Mouse (Mus musculus) yolk sac, embryonic 10.5 days (tissue): ENCODE results near the gene Cep131.

Source experiments
- DNase-seq: peaks from one replicate; pipeline ENCODE4 v3.0.0-alpha.2; 2017; ENCODE audit warnings: low spot score

Cep131 gene

DNA sequence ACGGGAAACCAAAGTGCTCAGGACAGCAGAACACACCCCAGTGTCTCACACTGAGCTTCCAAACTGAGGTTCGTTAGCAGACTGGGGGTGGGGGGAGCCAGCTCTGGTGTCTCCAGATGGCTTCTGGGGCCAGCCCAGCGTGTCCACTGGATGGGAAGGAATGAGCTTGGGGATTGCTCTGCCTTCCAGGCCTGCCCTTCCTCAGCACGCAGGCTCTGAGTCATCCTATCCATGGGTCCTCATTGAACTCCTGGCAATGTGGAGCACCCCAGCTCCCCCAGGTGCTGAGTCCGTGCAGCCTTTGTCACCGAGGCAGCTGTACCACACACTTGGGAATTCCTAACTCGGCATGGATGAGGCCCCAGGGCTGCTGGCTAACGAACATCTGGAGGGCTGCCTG lies 64.4 kb downstream of the Cep131 start:
- no peak for DNase-seq

DNA sequence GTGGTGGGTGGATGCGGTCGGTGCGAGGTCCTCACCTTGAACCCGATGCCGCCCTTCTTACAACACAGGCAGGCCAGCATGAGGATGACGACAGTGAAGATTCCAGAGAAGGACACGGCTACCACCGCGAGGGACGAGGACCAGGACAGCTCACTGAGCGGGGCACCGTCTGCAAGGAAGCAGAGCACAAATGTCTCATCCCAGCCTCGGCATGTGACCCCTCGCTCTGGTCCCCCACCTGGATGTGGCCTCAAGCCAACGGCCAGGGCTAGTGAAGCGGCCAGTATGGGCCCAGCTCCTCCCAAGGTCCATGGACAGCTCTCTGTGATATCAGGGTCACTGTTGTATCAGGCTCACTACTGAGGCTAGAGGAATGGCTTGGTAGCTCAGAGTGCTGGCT lies 65.3 kb downstream of the Cep131 start:
- no peak for DNase-seq

DNA sequence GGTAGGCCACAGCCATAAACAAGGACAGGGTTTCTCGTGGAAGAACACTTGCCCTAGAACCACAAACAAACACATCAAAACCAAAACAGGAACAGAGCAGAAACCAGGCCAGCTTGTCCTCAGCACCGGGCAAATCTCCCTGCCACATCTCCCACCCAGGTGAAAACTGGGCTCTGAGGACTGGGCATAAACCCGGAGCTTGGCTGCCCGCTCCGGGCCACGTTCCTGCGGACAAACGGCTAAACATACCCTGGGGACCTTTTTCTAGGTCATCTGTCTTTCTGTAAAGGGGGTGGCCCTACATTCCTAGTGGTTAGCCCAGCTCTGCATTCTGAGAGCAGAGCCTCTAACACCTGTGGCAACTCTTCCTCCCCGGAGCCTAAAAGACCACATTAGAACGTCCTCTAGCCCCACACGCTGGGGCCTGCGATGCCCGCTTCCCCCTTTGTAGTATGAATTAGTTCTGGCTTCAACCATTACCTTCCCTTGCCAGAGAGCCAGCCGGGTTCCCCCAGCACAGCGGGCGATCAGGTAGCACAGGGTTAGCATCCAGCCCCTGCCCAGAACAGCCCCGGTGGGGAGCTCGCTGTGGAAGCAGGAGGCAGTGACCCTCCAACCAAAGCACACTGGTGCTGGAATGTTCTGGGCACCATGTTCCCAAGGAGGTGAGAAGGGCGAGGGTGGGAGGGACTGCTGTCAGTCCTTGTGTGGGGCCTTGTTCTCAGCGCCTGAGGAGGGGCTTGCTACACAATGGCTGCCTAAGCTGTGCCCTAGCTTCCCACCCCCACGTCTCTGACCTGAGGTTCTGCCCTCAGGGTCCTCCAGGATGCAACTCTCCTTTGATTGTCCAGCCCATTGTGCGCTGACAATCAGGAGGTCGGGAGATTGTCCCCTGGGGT lies 66.8 kb downstream of the Cep131 start:
- no peak for DNase-seq

DNA sequence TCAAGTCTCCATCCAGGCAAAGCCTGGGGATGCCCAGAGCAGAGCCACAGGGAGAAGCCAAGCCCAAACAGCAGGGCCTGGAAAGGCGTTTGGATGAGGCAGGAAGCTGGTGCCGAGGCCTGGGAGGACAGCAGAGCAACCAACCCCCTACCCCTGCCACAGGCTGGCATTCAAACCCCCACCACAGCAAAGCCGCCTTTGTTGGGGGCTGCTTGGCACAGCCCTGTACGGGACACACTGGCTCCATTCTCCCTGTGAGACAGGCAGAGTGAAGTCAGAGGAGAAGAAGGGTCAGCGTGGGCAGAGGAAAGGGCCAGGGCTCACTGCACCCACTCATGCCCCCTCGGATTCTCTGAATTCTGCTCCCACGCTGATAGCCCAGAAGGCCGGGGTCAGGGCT lies 69.6 kb downstream of the Cep131 start:
- no peak for DNase-seq

DNA sequence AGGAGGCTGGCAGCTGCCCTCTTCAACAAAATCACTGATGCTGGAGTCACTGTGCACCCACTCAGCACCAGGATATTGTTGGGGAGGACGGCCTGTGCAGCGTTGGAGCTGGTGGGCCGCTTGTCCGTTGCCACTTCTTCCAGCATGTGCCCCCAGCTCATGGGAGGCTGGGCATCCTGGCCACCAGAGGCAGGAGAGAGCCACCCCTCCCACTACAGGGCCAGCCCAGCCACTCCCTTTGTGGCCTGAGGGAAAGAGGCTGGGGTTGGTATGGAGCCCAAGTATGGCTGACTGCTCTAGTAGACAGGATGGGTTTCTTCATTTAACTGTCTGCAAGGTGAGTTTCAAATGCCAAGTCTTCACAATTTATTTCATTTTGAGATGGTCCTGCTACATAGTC lies 71.9 kb downstream of the Cep131 start:
- DNase-seq, result no peak
